Mouse (Mus musculus) pancreas, adult 10 weeks (tissue): ENCODE measurements around the gene Itih1. TPM values are rescaled to one million over a fixed set of nuclear protein-coding genes. Genes with fewer than 3 reads are reported as not detected.

Experiments
- polyA plus RNA-seq: library from polyadenylated mRNA; stranded (reverse); fragments of 350-450 nt; fragmentation: Illumina TruSeq; extraction: RNeasy Lipid Tissue Mini Kit (QIAGEN cat#74804); gene quantifications from one replicate; pipeline ENCODE4 v1.2.3, GENCODE M21; 2015; ENCODE audit warnings: low read depth, low replicate concordance; ENCODE audit not compliant: insufficient read depth

Gene Itih1
- not detected for polyA plus RNA-seq

GRCm38 (mm10) chr14:30943038-30943437, at the start of gene Itih1:
Itih1 (minus strand) TSS chr14:30943289.

GRCm38 (mm10) chr14:30951154-30951825, 8.2 kb upstream of the Itih1 start, which contains the start of gene Nek4:
Nek4 (plus strand) TSS chr14:30951377.

GRCm38 (mm10) chr14:30923375-30924105, 19.5 kb downstream of the Itih1 start, which contains the start of gene Itih3:
Itih3 (minus strand) TSS chr14:30923760.

DNA sequence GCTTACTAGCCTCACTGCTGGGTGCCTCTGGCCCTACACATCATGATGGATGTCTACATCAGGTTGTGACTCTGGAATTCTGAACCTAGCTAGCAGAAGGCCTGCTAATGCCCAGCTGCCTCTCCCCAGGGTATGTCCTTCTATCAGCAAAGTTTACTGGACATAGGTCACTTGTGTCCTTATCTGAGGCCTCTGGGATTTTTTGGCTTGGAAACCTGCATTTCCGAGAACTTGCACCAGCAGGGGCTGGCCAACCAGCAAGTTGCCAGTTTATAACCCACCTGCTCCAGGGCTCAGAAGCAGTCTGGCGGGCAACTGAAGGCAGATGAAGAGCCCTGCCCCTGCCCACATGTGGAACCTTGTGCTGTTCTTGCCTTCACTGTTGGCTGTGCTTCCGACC, 56.9 kb downstream of the Itih1 start, which contains the start of gene Itih4:
Itih4 (plus strand) TSS at position 273 of the 400 bp plus-strand sequence.

Other genes with a start within 250 kb of the Itih1 start
- gene Sfmbt1, start 228.4 kb downstream of the Itih1 start, polyA plus RNA-seq = 1.4 TPM
- 2.0 TPM for gene Tmem110, start 117.7 kb downstream of the Itih1 start, polyA plus RNA-seq
- gene Mustn1, start 64.1 kb downstream of the Itih1 start, polyA plus RNA-seq = 10.4 TPM
- gene Itih4, start 56.8 kb downstream of the Itih1 start, polyA plus RNA-seq = 4.3 TPM
- gene Itih3, start 19.5 kb downstream of the Itih1 start, polyA plus RNA-seq = 0.31 TPM
- gene Nek4, start 8.1 kb upstream of the Itih1 start, polyA plus RNA-seq = 2.4 TPM
- gene Glt8d1, start 58.1 kb upstream of the Itih1 start, polyA plus RNA-seq = 30.6 TPM
- gene Spcs1, start 58.4 kb upstream of the Itih1 start, polyA plus RNA-seq = 75.8 TPM
- 6.9 TPM for gene Pbrm1, start 75.8 kb upstream of the Itih1 start, polyA plus RNA-seq
- gene Gnl3, start 75.9 kb upstream of the Itih1 start, polyA plus RNA-seq = 31.7 TPM
- gene Smim4, start 185.7 kb upstream of the Itih1 start, polyA plus RNA-seq = 7.6 TPM
- gene Nt5dc2, start 187.8 kb upstream of the Itih1 start, polyA plus RNA-seq = 7.7 TPM
- 51.5 TPM for gene Stab1, start 225.4 kb upstream of the Itih1 start, polyA plus RNA-seq